Mouse (Mus musculus): ENCODE data around the gene Itih2.

- TF ChIP-seq POLR2A (IDR thresholded peaks at IDR 0.05; ENCODE audit: insufficient read depth, low read depth, low read length) (no peak), CTCF (IDR thresholded peaks at IDR 0.05; ENCODE audit: insufficient read depth, low read depth, low read length) (no peak)
Measured at GRCm38 (mm10) chr2:10071751-10072150, 59.4 kb downstream of the Itih2 start.
